Mouse (Mus musculus): ENCODE measurements at regions not wholly inside any gene's neighbourhood (a gene's known extent, or its start where the extent isn't known, plus 50 kb on each side); places are given as distances from the start of the nearest gene placed in this dataset.

DNA sequence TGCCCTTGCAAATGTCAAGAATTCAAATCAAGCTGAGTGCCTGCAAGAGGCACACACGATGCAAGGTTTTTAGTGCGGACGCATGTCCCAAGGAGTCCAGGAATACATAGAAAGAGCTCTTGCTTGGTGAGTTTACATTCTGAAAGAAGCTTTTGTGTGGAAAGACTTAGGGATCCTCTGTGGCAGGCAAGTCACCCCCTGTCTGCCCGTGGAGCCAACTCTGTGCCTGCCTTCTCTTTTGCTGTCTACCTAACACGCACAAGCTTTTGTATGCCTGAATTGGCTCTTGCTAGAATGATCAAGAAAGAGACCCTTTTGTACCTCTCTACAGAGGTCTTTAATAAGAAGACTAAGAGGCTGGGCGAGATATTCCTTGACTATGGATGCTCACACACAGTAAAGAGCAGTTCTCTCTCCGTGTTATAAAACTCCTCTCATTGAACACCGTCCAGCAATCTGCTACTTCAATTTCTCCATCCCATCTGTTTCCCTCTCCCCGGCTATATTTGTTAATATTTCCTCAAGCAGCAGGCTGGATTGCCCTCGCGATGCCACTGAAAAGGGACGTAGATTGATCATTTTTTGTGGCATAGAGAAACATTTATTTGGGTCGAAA lies 543.3 kb upstream of the Pou3f3 start:
- no peaks in the 10 kb centered on the region; the same call in 1 of the 2 replicates for H3K9me3 ChIP-seq (replicated peaks)
- H3K9ac ChIP-seq: no peak overlapping the region
- DNase-seq: no peak
- WGBS (ENCODE audit: insufficient replicate concordance): 74% methylated on average over 13 of the region's 13 CpGs
- ATAC-seq (ENCODE audit: low read depth): no peak
- no peak overlapping the region for H3K27ac ChIP-seq
- H3K4me2 ChIP-seq: no peak overlapping the region
- no peak overlapping the region for H3K4me3 ChIP-seq (replicated peaks)
- no peaks in the 10 kb centered on the region for H3K36me3 ChIP-seq
- H3K27me3 ChIP-seq: no peaks in the 10 kb centered on the region
- H3K4me1 ChIP-seq (replicated peaks): no peaks in the 10 kb centered on the region

DNA sequence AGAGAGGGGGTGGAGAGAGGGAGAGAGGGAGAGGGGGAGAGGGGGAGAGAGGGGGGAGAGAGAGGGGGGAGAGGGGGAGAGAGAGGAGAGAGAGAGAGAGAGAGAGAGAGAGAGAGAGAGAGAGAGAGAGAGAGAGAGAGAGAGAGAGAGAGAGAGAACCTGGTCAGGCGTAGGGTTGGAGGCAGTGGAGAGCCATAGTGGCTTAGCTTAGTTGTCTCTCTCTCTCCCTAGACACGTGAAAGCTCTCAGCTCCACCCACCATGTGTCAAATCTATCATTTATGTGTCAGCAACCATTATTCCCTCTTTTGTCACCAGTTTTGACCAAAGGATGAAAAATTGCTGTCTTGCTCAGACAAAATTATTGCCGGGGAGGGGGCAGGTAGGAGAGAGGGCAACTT lies 542.7 kb upstream of the Pou3f3 start:
- ATAC-seq (ENCODE audit: low read depth) (no peak), DNase-seq (no peak)
- H3K27ac ChIP-seq: no peak overlapping the region
- H3K9ac ChIP-seq: no peak overlapping the region
- H3K4me3 ChIP-seq (replicated peaks): no peak overlapping the region
- no peaks in the 10 kb centered on the region for H3K27me3 ChIP-seq
- H3K4me1 ChIP-seq (replicated peaks): no peaks in the 10 kb centered on the region
- 58% methylated on average over 3 of the region's 3 CpGs for WGBS (ENCODE audit: insufficient replicate concordance)
- no peaks in the 10 kb centered on the region; the same call in 1 of the 2 replicates for H3K9me3 ChIP-seq (replicated peaks)
- no peak overlapping the region for H3K4me2 ChIP-seq
- no peaks in the 10 kb centered on the region for H3K36me3 ChIP-seq

DNA sequence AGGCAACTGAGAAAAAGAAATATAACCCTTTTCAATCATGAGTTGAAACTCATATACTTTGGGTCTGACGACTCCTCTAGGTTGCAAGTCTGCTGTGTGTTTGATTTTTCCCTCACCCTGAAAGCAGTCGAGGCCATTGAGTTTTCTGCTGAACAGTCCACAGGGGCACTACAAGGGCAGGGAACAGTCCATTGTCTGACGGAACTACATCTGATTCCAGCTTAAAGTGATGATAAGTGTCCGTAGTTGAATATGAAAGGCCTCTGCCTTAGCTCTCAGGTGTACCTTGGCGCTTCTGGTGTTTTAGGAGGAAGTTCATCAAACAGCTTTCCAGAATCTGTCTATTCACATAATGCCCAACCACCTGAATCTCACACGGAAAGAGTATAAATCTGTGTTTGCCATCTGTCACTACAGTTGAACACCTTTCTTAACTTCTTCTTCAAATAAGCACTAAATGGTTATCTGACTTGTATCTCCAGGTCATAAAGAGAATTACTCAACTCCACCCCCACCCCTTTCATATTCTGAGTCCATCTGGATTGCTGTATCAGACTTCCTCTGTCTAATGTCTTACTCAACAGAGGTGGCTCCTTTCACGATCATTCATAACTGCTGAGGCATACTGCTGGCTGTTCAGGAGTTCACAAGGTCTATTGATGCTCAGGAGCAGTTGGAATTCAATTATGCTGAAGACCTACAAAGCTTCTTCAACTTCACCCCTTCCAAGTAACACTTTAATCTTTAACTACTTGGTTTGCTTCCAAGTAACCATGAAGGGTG lies 527.6 kb upstream of the Pou3f3 start:
- Histone ChIP-seq H3K9ac (no peak overlapping the region), H3K9me3 (replicated peaks) (no peaks in the 10 kb centered on the region), H3K27ac (no peak overlapping the region), H3K4me3 (replicated peaks) (no peak overlapping the region), H3K36me3 (no peaks in the 10 kb centered on the region), H3K4me2 (no peak overlapping the region), H3K27me3 (no peaks in the 10 kb centered on the region), H3K4me1 (replicated peaks) (no peaks in the 10 kb centered on the region)
- 62% methylated on average over 7 of the region's 7 CpGs for WGBS (ENCODE audit: insufficient replicate concordance)
- ATAC-seq (ENCODE audit: low read depth) (no peak), DNase-seq (no peak)

DNA sequence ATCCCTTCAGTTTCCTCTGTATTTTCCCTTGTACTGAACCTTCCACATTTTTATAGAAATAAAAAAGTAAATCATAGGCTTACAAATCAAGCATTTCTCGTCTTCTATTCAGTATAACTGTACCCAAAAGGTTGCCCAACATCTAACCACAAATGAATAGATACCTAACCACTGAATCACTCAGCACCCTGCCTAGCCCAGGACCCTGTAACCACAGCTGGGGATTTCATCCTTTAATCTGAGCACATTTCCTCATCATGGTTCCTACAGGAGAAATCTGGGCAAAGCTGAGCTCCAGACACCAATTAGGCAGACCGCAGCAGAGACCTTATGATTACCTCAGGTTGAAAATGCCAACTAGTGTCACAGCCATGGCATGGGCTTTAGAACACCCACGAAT lies 526.1 kb upstream of the Pou3f3 start:
- DNase-seq: no peak
- H3K4me2 ChIP-seq: no peak overlapping the region
- H3K4me3 ChIP-seq (replicated peaks): no peak overlapping the region
- H3K27ac ChIP-seq: no peak overlapping the region
- no peak overlapping the region for H3K9ac ChIP-seq
- no peak for ATAC-seq (ENCODE audit: low read depth)
- H3K9me3 ChIP-seq (replicated peaks): no peaks in the 10 kb centered on the region
- 53% methylated on average over 3 of the region's 3 CpGs for WGBS (ENCODE audit: insufficient replicate concordance)
- no peaks in the 10 kb centered on the region for H3K4me1 ChIP-seq (replicated peaks)
- H3K27me3 ChIP-seq: no peaks in the 10 kb centered on the region
- no peaks in the 10 kb centered on the region for H3K36me3 ChIP-seq

DNA sequence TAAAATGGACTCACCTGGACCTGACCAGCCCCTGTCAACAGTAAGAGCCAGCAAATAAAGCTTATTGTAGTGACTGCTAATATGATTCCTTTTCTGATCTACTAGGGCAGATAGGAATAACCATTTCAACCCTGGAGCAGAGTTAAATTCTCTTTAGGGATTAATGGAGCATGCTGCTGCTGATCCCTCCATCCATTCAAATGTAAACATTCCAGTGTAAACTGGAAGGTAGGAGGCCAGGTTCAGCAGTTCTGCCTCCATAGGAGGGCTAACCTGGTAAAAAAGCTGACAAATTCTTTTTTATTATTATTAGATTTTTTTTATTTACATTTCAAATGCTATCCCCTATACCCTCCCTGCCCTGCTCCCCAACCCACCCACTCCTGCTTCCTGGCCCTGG lies 509.3 kb upstream of the Pou3f3 start:
- no peak for ATAC-seq (ENCODE audit: low read depth)
- no peak overlapping the region for H3K4me2 ChIP-seq
- no peaks in the 10 kb centered on the region for H3K4me1 ChIP-seq (replicated peaks)
- H3K27ac ChIP-seq: no peak overlapping the region
- no peak overlapping the region for H3K9ac ChIP-seq
- no peaks in the 10 kb centered on the region for H3K27me3 ChIP-seq
- no peak overlapping the region for H3K4me3 ChIP-seq (replicated peaks)
- H3K36me3 ChIP-seq: no peaks in the 10 kb centered on the region
- DNase-seq: no peak
- H3K9me3 ChIP-seq (replicated peaks): no peaks in the 10 kb centered on the region

DNA sequence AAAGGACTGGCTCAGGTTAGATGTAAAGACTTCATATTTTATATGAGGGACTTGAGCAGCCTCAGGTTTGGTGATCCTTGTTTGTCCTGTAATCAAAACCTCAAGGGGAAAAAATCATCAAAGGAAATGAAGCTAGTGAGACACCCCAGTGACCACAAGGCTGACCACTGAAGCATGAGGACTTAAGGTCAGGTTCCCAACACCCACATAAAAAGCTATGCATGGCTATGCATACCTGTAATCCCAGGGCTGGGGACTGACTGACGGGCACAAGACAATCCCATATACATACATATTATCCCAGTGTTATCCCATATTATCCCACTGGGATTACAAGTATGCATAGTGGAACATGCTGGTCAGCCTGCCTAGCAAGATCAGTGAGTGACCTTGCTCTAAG lies 467.5 kb upstream of the Pou3f3 start:
- DNase-seq (no peak), ATAC-seq (ENCODE audit: low read depth) (no peak)
- no peaks in the 10 kb centered on the region for H3K9me3 ChIP-seq (replicated peaks)
- no peak overlapping the region for H3K27ac ChIP-seq
- H3K27me3 ChIP-seq: no peaks in the 10 kb centered on the region
- no peak overlapping the region for H3K4me2 ChIP-seq
- no peaks in the 10 kb centered on the region for H3K36me3 ChIP-seq
- 74% methylated on average over 1 of the region's 1 CpGs for WGBS (ENCODE audit: insufficient replicate concordance)
- no peak overlapping the region for H3K9ac ChIP-seq
- no peaks in the 10 kb centered on the region for H3K4me1 ChIP-seq (replicated peaks)
- no peak overlapping the region for H3K4me3 ChIP-seq (replicated peaks)

DNA sequence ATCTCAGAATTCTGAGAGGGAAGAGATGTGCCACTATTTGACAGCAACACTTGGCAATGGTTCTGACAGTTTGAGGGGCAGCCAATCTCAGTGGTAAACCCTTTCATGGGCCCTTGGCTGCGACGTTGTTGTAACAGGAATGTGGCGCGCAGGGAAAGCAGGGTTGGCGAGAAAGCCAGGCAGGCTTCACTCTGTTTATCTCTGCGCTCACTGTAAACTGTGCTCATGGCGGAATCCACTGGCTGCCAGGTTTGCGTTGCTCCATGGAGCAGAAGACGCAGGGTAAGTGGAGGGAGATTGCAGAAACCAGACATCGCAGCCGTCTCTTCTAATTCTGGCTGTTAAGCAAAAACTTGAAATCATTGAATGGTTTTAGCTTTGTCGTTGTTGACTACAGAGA lies 465.9 kb upstream of the Pou3f3 start:
- Histone ChIP-seq H3K27ac (no peak overlapping the region), H3K4me1 (replicated peaks) (no peaks in the 10 kb centered on the region), H3K9ac (no peak overlapping the region), H3K4me2 (no peak overlapping the region), H3K27me3 (no peaks in the 10 kb centered on the region), H3K36me3 (no peaks in the 10 kb centered on the region), H3K9me3 (replicated peaks) (no peaks in the 10 kb centered on the region), H3K4me3 (replicated peaks) (no peak overlapping the region)
- no peak for ATAC-seq (ENCODE audit: low read depth)
- WGBS (ENCODE audit: insufficient replicate concordance): 69% methylated on average over 12 of the region's 12 CpGs
- no peak for DNase-seq

DNA sequence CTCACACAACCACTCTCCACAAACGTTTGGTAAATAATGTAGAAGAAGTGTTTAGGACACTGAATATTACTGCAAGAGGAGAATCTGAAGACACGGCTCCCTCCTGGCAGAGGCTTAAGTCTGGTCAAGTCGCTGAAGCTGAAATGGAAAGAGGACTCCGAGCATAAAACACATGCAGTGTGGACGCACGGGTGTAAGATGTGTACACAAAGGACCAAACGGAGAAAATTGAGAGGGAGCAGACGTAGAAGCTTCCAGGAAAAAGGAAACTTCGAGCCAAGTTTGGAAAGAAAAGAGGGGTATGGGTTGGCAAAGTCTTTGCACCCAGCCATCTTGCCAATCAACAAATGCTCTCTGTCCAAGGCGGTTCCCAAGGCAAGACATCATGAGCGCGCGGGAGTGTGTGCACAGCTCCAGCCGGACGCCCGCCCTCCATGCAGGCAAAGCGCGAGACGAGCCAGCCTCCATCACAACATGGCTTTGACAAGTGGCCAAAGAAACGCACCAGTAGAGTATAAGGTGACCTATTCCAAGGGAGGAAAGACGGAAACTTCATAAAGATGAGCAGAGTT lies 465.0 kb upstream of the Pou3f3 start:
- DNase-seq (no peak), ATAC-seq (ENCODE audit: low read depth) (no peak)
- H3K4me1 ChIP-seq (replicated peaks): no peaks in the 10 kb centered on the region
- WGBS (ENCODE audit: insufficient replicate concordance): 82% methylated on average over 21 of the region's 21 CpGs
- H3K9ac ChIP-seq: no peak overlapping the region
- no peaks in the 10 kb centered on the region for H3K27me3 ChIP-seq
- H3K4me2 ChIP-seq: no peak overlapping the region
- no peaks in the 10 kb centered on the region for H3K9me3 ChIP-seq (replicated peaks)
- H3K4me3 ChIP-seq (replicated peaks): no peak overlapping the region
- no peak overlapping the region for H3K27ac ChIP-seq
- H3K36me3 ChIP-seq: no peaks in the 10 kb centered on the region

DNA sequence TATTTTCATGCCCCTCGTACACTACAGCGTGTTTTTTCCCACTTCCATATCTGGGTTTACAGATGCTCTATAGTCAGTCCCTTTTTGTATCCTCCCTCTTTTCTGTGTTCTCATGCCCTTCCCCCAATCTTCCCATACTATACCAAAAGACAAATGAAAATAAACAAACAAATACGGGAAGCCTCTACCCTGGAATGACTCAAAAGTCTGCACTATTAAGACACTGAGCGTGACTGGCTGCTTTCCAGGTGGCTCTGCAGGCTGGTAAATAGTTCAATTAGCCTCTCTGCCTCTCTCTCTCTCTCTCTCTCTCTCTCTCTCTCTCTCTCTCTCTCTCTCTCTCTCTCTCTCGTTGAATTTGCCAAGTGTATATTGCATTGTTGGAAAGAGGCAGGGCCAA lies 464.5 kb upstream of the Pou3f3 start:
- 70% methylated on average over 5 of the region's 5 CpGs for WGBS (ENCODE audit: insufficient replicate concordance)

DNA sequence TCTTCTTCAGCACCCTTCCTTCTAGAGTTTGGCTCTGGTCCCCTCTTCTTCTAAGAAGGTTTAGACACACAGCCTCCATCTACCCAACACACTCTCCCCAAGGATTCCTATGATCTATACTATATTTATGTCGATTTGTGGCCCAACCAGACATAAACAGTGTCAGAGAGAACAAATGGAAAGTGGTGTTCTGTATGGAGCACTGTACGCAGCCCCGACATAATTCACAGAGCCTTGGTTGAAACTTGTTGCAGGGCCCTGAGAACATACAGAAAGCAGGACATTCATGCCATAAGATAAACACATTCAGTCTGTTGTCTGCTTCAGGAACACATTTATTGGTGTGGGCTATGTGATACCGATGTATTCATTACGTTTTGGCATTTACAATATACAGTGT lies 463.7 kb upstream of the Pou3f3 start:
- Histone ChIP-seq H3K36me3 (no peaks in the 10 kb centered on the region), H3K27ac (no peak overlapping the region), H3K4me1 (replicated peaks) (no peaks in the 10 kb centered on the region), H3K27me3 (no peaks in the 10 kb centered on the region), H3K4me3 (replicated peaks) (no peak overlapping the region), H3K9ac (no peak overlapping the region), H3K4me2 (no peak overlapping the region), H3K9me3 (replicated peaks) (no peaks in the 10 kb centered on the region)
- DNase-seq: no peak
- 63% methylated on average over 5 of the region's 5 CpGs for WGBS (ENCODE audit: insufficient replicate concordance)
- ATAC-seq (ENCODE audit: low read depth): no peak

More for the DNA sequence above, 464.5 kb upstream of the Pou3f3 start:
- ATAC-seq (ENCODE audit: low read depth) (no peak), DNase-seq (no peak)
- Histone ChIP-seq H3K4me3 (replicated peaks) (no peak overlapping the region), H3K9me3 (replicated peaks) (no peaks in the 10 kb centered on the region), H3K4me1 (replicated peaks) (no peaks in the 10 kb centered on the region), H3K27me3 (no peaks in the 10 kb centered on the region), H3K9ac (no peak overlapping the region), H3K4me2 (no peak overlapping the region), H3K27ac (no peak overlapping the region), H3K36me3 (no peaks in the 10 kb centered on the region)

DNA sequence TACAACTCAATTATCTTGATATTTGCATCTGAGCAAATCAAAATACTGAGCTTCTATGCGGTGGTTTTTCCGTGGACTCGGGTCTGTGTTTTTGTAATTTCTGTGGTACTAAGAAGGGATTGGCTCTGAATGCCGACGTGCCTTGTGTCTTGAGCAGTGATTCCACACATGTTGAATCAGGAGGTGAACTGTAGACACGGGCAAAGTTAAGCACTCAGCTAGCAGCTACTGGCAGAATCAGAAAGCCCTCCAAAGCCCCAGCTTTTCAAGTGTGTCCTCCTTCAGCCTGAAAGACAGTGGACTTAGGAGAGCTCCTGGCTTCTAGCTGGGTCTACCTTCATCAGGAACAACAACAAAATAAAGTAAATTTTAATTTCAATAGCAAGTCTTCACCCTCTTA lies 462.9 kb upstream of the Pou3f3 start:
- H3K4me1 ChIP-seq (replicated peaks): no peaks in the 10 kb centered on the region
- H3K9ac ChIP-seq: no peak overlapping the region
- H3K36me3 ChIP-seq: no peaks in the 10 kb centered on the region
- 71% methylated on average over 6 of the region's 6 CpGs for WGBS (ENCODE audit: insufficient replicate concordance)
- no peak overlapping the region for H3K4me3 ChIP-seq (replicated peaks)
- DNase-seq (no peak), ATAC-seq (ENCODE audit: low read depth) (no peak)
- no peaks in the 10 kb centered on the region for H3K27me3 ChIP-seq
- H3K4me2 ChIP-seq: no peak overlapping the region
- no peak overlapping the region for H3K27ac ChIP-seq
- H3K9me3 ChIP-seq (replicated peaks): no peaks in the 10 kb centered on the region

DNA sequence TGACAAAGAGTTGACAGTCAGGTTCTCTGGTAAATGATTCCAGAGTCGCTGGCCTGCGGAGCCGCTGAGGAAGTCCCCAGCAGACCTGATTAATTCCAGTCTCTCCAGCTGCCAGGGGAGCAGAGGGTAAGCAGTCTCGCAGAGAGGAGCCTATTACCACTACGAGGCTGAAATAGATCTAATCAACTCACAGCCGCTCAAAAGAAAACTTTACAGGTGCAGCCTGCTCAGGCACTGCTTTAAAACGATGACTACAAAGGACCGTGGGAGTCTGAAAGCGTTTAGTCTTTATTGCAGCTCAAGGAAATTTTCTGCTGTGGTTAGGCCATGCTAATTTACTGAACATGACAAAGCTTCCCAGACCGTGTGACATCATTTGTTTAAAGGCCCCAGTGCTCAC lies 462.3 kb upstream of the Pou3f3 start:
- Histone ChIP-seq H3K36me3 (no peaks in the 10 kb centered on the region), H3K9me3 (replicated peaks) (no peaks in the 10 kb centered on the region), H3K4me2 (no peak overlapping the region), H3K27me3 (no peaks in the 10 kb centered on the region), H3K27ac (no peak overlapping the region), H3K9ac (no peak overlapping the region), H3K4me1 (replicated peaks) (no peaks in the 10 kb centered on the region), H3K4me3 (replicated peaks) (no peak overlapping the region)
- DNase-seq (no peak), ATAC-seq (ENCODE audit: low read depth) (no peak)
- WGBS (ENCODE audit: insufficient replicate concordance): 39% methylated on average over 10 of the region's 10 CpGs

Measured in liver, embryonic 13.5 days (tissue).